Mouse (Mus musculus) lung, adult 2 months (tissue): Measurements from ENCODE around the gene Tuba3a.

Source experiments
- CTCF ChIP-seq: fragments of 200-500 bp; IDR thresholded peaks from 2 replicates; pipeline ENCODE4 v1.5.1; 2011; ENCODE audit warnings: mild to moderate bottlenecking, low read length, control low read depth; ENCODE audit not compliant: insufficient read depth
- POLR2A ChIP-seq: fragments of 200-500 bp; IDR thresholded peaks from 2 replicates; pipeline ENCODE4 v1.6.1; 2011; ENCODE audit warnings: low read depth, mild to moderate bottlenecking, control low read depth, low read length, borderline replicate concordance; ENCODE audit errors: extremely low read depth

- no peak for TF ChIP-seq POLR2A
- no peak for TF ChIP-seq CTCF
Measured at GRCm38 (mm10) chr6:125268799-125269198, 17.0 kb downstream of the Tuba3a start.
